Mouse (Mus musculus) cerebral cortex, adult 2 months (tissue): ENCODE measurements around the gene Larp1b.

ENCODE experiments used
- WGBS: fragments of 180-500 bp; shearing (Covaris S2); methylation state at CpG from one replicate; pipeline ENCODE4 v1.1.7; 2018; 5-methylcytosine and 5-hydroxymethylcytosine counted together

The Larp1b gene

DNA sequence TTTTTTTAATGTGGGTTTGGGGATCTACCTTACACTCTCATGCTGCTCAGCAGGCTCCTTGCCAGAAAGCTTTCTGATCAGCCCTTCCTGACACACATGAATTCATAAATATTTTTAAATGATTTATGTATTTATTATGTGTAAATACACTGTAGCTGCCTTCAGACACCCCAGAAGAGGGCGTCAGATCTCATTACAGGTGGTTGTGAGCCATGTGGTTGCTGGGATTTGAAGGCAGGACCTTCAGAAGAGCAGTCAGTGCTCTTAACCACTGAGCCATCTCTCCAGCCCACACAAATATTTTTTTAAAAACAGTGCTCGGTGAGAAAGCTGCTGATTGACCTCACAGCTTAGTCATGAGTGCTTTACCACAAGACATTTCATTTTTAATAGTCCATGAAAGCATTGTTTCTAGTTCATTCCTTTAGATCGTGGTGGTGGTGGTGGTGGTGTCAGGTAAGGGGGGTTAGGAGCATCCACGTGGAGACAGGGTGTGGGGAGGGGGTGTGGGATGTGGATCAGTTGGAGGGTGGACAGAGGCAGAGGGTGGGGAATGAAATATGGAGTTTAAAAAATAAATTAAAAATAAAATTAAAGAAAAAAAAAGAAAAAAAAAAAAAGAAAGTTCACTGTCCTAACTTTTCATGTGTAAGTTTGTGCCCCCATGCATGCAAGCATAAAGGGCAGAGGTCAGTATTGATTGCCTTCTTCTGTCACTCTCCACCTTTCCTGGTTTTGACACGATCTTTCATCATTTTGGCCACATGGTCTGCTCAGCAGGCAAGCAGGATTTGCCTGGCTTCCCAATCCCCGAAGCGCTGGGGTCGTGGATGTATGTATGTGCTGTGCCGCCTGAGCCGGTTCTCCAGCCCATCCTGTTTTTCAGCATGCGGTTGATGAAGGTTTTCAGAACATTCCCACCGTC, 81.9 kb downstream of the Larp1b start:
- WGBS, result 89% methylated on average over 12 of the region's 12 CpGs

DNA sequence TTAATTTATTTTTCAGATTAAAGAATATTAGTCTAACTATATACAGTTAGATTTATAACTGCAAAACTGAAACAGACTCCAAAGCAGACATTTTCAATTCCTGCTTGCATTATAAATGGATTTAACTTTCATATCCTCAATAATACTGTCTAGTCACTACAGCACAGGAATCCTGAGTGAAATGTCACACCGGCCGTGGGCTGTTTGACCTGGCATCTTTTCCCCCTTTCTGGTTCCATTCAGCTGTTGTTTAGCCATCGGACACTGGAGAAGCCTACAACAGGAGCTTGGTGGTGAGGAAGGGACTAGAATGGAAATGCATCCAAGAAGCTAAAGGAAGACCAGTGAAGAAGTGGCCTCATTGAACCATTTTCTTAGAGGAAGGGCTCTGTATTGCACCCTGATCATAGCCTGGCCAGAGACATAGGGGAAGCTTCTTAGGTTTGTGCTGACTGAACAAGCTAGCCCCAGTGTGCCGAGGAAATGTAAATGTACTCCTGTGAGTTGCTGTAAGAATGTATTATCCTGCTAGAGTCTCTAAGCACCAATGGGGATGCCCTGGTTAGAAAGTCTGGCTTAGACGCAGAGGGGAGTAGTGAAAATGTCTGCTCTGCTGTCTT, 88.8 kb downstream of the Larp1b start:
- WGBS, result 77% methylated on average over 5 of the region's 5 CpGs

DNA sequence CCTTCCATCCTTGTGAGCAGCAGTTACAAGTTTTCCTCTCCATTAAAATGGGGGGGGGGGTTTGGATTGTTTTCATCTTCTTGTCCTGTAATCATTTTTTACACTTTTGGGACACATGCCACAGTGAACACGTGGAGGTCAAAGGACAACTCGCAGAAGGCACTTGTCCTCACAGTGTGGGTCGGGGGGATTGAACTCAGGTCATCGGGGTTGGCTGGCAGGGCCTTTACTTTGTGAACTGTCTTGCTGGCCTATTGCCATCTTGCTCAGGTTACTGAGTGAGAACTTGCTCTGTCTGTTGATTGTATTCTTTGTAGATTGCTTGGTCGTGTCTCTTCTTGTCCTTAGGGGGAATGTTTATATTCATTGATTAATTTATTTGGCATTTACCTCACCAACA, 91.6 kb downstream of the Larp1b start:
- WGBS, result 76% methylated on average over 5 of the region's 5 CpGs

- 80% methylated on average over 4 of the region's 4 CpGs for WGBS
Observed at GRCm38 (mm10) chr3:41042195-41042938, 92.7 kb downstream of the Larp1b start.

DNA sequence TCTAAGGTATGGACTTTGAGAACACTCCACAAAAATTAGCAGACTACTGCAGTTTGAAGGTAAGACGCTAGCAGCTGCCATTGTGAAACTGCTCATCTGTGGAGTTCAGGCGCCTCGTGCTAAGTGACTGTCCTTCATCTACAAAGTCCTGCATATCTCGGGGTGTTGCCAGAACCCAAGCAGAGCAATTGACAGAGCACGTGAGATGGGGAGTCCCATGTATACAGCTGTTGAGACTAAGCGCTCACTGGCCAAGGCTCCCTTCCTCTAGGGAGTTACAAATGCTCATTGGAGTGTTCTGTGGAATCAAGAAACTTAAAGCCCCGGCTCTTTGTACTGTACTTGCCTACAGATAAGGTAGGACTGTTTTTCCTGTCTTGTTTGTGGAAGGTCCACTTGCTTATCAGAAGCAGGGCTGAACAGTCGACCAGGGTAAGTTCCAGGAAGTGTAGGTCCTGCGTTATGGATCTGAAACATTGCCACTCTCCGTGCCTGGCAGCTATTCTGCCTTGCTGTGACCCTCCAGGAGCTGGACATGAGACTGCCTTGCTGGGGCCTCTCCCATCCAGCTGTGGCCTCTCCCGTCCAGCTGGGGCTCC, 94.2 kb downstream of the Larp1b start:
- WGBS, result 84% methylated on average over 11 of the region's 11 CpGs

DNA sequence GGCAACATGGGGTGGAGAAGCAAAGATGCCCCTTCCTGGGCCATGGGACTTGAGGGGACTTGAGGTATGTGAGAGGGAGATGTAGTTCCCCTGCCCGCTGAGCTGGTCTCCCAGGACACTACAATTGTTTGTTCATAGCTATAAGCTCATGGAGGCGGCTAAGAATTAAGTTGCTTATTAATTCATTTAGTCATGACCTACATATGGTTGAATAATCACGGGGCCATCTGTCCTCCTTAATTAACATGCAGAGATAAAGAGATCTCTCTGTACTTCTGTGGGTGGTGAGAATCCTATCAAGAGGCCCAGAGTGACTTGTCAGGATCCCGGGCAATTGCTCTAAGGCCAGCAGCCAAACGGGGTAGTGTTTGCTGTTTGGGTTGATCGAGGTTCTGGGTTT, 98.2 kb downstream of the Larp1b start:
- 84% methylated on average over 6 of the region's 6 CpGs for WGBS

DNA sequence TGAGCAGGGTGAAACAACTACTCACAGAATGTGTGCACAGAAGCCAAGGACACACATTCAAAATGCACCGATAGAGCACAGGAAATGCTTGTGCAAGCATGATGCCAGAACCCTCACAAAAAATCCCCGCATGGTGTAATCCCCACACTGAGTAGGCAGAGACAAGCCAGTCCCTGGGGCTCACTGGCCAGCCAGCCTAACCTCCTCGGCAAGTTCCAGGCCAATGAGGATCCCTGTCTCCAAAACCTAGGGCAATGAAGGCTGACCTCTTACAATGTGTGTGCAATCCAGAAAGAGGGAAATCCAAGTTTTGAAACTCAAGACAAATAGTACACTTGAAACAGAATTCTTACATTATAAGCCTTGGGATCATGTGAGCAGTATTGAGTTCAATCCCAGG, 103.7 kb downstream of the Larp1b start:
- WGBS, result 94% methylated on average over 3 of the region's 3 CpGs

- 37% methylated on average over 2 of the region's 2 CpGs for WGBS
Observed at GRCm38 (mm10) chr3:41058395-41058794, 108.8 kb downstream of the Larp1b start.

GRCm38 (mm10) chr3:41059249-41059648, 109.6 kb downstream of the Larp1b start:
- 56% methylated on average over 3 of the region's 3 CpGs for WGBS

DNA sequence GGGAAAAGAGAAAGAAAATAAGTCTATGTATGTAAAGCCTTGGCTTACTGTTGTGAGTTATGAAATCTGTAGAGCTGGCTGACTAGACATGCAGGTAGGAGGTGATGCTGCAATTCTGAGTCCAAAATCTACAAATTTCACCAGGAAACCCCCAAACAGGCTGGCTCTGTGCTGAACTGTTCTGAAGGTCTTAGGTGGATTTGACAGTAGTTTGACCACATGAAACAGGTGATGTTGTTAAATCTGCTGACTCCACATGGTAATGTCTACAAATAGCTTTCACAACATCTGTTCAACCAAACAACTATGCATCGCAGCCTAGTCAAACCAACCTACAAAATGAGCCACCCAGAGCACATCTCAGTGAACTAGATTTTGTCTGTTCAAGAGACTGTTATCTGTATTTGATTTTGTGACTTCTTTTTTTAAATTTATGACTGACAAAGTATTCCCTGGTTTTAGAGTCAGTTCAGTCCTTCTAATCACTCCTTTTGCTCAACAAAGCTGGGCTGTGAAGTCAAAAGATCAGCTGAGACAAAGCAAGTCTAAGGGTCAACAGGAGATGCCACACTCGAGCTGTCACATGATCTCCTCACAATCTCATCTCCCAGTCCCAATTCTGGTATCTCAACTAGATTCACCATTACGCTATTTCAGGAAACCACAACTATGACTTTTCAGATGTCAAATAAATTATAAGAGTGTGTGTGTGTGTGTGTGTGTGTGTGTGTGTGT, 112.4 kb downstream of the Larp1b start:
- WGBS, result 75% methylated on average over 3 of the region's 3 CpGs

DNA sequence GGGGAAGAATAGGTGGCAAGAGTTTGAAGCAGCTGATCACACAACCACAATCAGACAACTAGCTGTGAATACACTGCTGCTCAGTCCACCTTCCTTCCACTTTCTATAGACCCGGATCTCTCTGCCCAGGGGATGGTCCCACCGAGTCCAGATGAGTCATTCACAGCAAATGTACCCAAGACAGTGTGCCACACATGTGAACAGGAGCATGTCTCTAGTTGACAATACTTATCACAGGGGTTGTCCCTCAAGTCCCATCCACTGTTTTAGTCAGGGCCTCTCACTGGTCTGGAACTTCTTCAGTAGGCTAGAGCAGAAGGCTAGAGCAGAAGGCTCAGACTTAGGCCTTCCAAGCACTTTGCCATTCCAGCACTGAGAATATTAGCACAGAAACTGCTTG, 113.1 kb downstream of the Larp1b start:
- 91% methylated on average over 2 of the region's 2 CpGs for WGBS

- WGBS, result 98% methylated on average over 2 of the region's 2 CpGs
Observed at GRCm38 (mm10) chr3:41065320-41065719, 115.7 kb downstream of the Larp1b start.

- WGBS, result 75% methylated on average over 2 of the region's 2 CpGs
Observed at GRCm38 (mm10) chr3:41070519-41070918, 120.9 kb downstream of the Larp1b start.

- WGBS, result 79% methylated on average over 8 of the region's 8 CpGs
Observed at GRCm38 (mm10) chr3:41075376-41075775, 125.7 kb downstream of the Larp1b start.

GRCm38 (mm10) chr3:41078673-41079072, 129.0 kb downstream of the Larp1b start:
- WGBS, result 97% methylated on average over 2 of the region's 2 CpGs

DNA sequence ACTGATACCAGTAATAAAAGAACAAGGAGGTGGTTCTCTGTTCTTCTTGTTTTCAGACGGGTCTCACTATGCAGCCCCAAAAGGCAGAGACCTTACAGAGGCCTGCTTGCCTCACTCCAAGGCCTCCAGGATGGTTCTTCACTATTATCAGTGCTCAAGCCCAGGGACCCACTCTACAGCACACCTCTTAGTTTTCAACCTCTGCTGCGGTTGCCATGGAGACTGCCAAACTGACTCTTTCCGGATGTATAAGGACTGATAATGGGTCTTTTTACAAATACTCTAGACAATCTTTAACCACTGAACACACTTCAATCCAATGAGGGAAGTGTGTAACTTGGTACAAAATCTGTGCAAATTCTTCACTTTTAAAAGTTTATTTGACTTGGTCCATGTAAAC, 131.1 kb downstream of the Larp1b start:
- WGBS, result 45% methylated on average over 3 of the region's 3 CpGs

- 3% methylated on average over 23 of the region's 23 CpGs for WGBS
Observed at GRCm38 (mm10) chr3:41081474-41082301, 132.1 kb downstream of the Larp1b start.

DNA sequence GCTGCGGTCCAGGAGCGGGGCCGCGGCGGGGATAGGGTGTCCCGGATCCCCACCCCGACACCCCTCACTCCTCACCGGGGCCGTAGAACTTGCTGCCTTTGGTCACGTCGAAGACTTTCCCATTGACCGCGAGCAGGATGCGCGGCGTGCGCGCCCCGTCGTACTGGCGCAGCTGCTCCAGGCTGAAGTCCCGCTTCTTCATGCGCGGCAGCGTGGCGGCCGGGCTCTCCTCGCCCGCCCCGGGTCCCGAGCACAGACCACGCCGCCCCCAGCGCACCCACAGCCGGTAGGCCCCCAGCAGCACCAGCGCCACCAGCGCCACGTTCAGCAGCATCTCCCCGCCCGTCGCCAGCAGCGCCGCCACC, 132.9 kb downstream of the Larp1b start:
- under 1% methylated on average over 42 of the region's 43 CpGs for WGBS

DNA sequence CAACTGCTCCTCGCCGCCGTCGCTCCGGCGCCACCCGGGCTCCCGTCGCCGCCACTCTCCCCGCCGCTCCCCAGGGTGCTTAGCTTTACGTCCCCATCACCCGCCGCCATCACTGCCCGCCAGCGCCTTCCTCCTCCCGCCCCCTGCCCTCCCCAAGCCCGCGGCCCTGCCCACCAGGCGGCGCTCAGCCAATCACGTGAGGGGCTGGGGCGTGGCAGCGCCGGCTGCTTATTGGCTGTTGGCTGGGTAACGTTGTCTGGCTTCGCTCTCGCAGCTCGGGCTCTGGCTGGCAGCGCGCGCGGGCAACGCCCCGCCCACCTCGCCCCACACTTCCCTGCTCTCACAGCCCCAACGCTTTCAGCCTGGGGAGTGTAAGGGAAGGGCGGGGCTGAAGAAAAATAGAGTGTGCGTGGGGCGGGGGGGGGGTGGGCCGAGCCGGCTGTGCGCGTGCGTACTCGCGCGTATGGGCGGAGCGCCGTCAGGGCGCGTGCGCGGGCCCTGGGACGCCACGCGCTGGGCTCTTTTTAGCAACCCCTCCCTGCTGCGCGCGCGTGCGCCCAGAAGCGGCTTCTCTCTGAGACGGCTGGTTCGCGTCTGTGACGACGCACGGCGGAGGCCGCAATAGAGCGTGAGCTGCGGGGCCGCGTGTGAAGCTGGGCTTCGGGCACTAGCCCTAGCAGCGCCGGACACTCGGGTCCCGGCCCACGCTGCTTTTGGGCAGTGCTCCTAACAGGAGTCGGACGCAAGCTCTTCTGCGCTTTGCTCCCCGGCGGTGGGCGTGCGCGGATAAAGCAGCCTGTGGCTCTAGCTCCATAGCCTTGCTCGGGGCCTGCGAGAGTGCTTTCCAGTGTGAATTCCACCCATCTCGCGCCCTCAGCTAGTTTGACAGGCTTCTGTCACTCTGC, 133.5 kb downstream of the Larp1b start, which contains the start of gene Pgrmc2:
Pgrmc2 (minus strand) TSS at position 162 of the 905 bp plus-strand sequence.
- under 1% methylated on average over 95 of the region's 95 CpGs for WGBS
